Mouse (Mus musculus): Measurements from ENCODE around the gene Pcare.

DNA sequence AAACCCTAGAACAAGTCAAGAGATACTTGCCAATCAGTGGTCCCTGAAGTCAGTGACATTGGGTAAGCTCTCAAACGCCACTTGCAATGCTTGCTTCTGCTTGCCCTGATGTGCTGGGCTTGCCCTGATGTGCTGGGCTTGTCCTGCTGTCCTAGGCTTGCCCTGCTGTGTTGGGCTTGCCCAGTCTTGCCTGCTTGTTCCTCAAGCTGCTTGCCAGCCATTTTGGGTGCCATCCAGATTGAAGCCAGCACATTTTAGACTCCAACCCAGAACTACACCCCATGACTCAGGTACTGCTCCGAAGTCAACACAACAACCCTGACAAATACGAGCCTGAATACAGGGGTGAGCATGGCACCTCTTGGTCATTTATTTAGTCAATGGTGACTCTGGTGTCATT, 10.5 kb downstream of the Pcare start:
- TF ChIP-seq CTCF (IDR thresholded peaks at IDR 0.05) (no peak), POLR2A (IDR thresholded peaks at IDR 0.05; ENCODE audit: insufficient read depth, low read depth, low read length) (no peak), EP300 (IDR thresholded peaks at IDR 0.05; ENCODE audit: insufficient read depth, low read depth, low read length) (no peak)

Measured in heart, adult 2 months (tissue).